Comparison of ENCODE assay signal across 22 mouse cellular contexts in genomic region chr14:54634182-54634581, GRCm38 (mm10). TPM values are rescaled to one million over a fixed set of nuclear protein-coding genes. Genes with fewer than 3 reads are reported as not detected.
DNase-seq lines count a peak whose midpoint lies in the region; TF ChIP-seq lines count a peak whose summit lies in the region.
"Had no signal": no experiment of that assay in that cellular context is flagged by ENCODE, and none has a peak within 500 bp of the region (broad histone marks: within the 10 kb centered on the region; RNA-seq: fewer than 3 reads in every experiment).

No protein-coding gene starts in this region.

- peak; percentile 52 for TF ChIP-seq CTCF in layer of hippocampus, adult 2 months (conservative IDR thresholded peaks at IDR 0.05)
- TF ChIP-seq CTCF in bone marrow, adult 2 months (IDR thresholded peaks at IDR 0.05; ENCODE audit: control insufficient read depth, insufficient read depth, low read length), result peak; percentile 15; the same call in 1 of the 2 replicates

- DNase-seq in adrenal gland, postnatal 36 days, result peak; percentile 43 to 46
- no peak for DNase-seq in adrenal gland, adult (ENCODE audit: inconsistent age in 2 of 2, low spot score in 1 of 2)
- DNase-seq in layer of hippocampus, adult 2 months (ENCODE audit: low spot score in 2 of 2), result no peak
- DNase-seq in layer of hippocampus, adult 8-10 months (ENCODE audit: low spot score in 2 of 2), result no peak
- DNase-seq in 3T3-L1 (ENCODE audit: low read depth, low spot score), result peak; percentile 45
- DNase-seq in cerebellum, adult 11 months, result no peak
- no peak for DNase-seq in natural killer cell, adult 2 months (ENCODE audit: low spot score in 2 of 2)
- DNase-seq: B cell, adult 2 months; cerebellum, postnatal 14 days; heart, postnatal 4 days; kidney, postnatal 4 days; lung, postnatal 14 days; thymus, postnatal 36 days had no signal

- WGBS in bone marrow, adult 2 months, result 70% methylated on average over 4 of the region's 4 CpGs

- no peak for TF ChIP-seq POLR2A in bone marrow, adult 2 months (IDR thresholded peaks at IDR 0.05; ENCODE audit: borderline replicate concordance, control insufficient read depth, low read depth, low read length)

- no peak overlapping the region for H3K4me3 ChIP-seq in layer of hippocampus, adult 2 months
- no peak overlapping the region for H3K4me3 ChIP-seq in bone marrow, adult 2 months (replicated peaks; ENCODE audit: control insufficient read depth, low read depth, low read length)
- H3K4me3 ChIP-seq: embryonic facial prominence, embryonic 12.5 days; midbrain, embryonic 13.5 days; stomach, embryonic 15.5 days had no signal

- H3K27ac ChIP-seq in layer of hippocampus, adult 2 months, result no peak overlapping the region
- no peak overlapping the region for H3K27ac ChIP-seq in bone marrow, adult 2 months (ENCODE audit: control insufficient read depth, insufficient read depth, low read depth, low read length, poor library complexity)
- H3K27ac ChIP-seq: embryonic facial prominence, embryonic 12.5 days; midbrain, embryonic 13.5 days; stomach, embryonic 15.5 days had no signal

- no peaks in the 10 kb centered on the region for H3K4me1 ChIP-seq in bone marrow, adult 2 months (ENCODE audit: control insufficient read depth, insufficient read depth, low read length)
- H3K4me1 ChIP-seq: stomach, embryonic 15.5 days had no signal

RNA-seq across cellular contexts. Expression of gene Gm17606, which starts 6.6 kb away (rescaled TPM):
- total RNA-seq in adrenal gland, postnatal 36 days (2021), result not detected
- not detected for total RNA-seq in layer of hippocampus, adult 2 months (2021)
- total RNA-seq in layer of hippocampus, adult 8-10 months (2022), result not detected
- not detected in 2 replicates for polyA plus RNA-seq in bone marrow, adult 2 months (2011; ENCODE audit: insufficient read depth, insufficient read length, low replicate concordance, missing spikeins)
- total RNA-seq: heart, postnatal 4 days had no signal
- polyA plus RNA-seq: activated CD4-positive, CD25-positive, alpha-beta regulatory T cell, adult 4 months; forebrain, embryonic 11.5 days; intestine, embryonic 16.5 days; limb, embryonic 14.5 days; midbrain, embryonic 13.5 days; neural tube, embryonic 11.5 days; stomach, embryonic 15.5 days had no signal

RNA-seq across cellular contexts. Expression of gene Cdh24, which starts 7.0 kb away (rescaled TPM):
- total RNA-seq in adrenal gland, postnatal 36 days (2021), result 1 to 10 TPM in 1 of 2 experiments, under 1 TPM in 1; 0.95 to 1.4 TPM
- 10 to 100 TPM; 22.5 to 27.5 TPM for total RNA-seq in layer of hippocampus, adult 2 months (2021)
- 10 to 100 TPM; 16.0 to 24.1 (median 20.7) TPM for total RNA-seq in layer of hippocampus, adult 8-10 months (2022)
- polyA plus RNA-seq in bone marrow, adult 2 months (2011; ENCODE audit: insufficient read depth, insufficient read length, low replicate concordance, missing spikeins), result 4.1 and 7.0 TPM in 2 replicates

RNA-seq across cellular contexts. Expression of gene Psmb11, which starts 12.9 kb away (rescaled TPM):
- not detected for total RNA-seq in adrenal gland, postnatal 36 days (2021)
- total RNA-seq in layer of hippocampus, adult 2 months (2021), result under 1 TPM; 0.22 to 0.28 TPM
- under 1 TPM in 3 of 4 experiments, not detected in 1; 0.14 to 0.51 (median 0.23) TPM for total RNA-seq in layer of hippocampus, adult 8-10 months (2022)
- polyA plus RNA-seq in bone marrow, adult 2 months (2011; ENCODE audit: insufficient read depth, insufficient read length, low replicate concordance, missing spikeins), result 0.47 TPM in 1 of 2 replicates, not detected in the other
- total RNA-seq: heart, postnatal 4 days had no signal
- polyA plus RNA-seq: activated CD4-positive, CD25-positive, alpha-beta regulatory T cell, adult 4 months; forebrain, embryonic 11.5 days; intestine, embryonic 16.5 days; midbrain, embryonic 13.5 days had no signal

RNA-seq across cellular contexts. Expression of gene Psmb5, which starts 16.4 kb away (rescaled TPM):
- 100 to 1,000 TPM; 347 to 407 TPM for total RNA-seq in adrenal gland, postnatal 36 days (2021)
- total RNA-seq in layer of hippocampus, adult 2 months (2021), result 100 to 1,000 TPM; 199 to 218 TPM
- 100 to 1,000 TPM; 179 to 205 (median 193) TPM for total RNA-seq in layer of hippocampus, adult 8-10 months (2022)
- 69.3 and 91.4 TPM in 2 replicates for polyA plus RNA-seq in bone marrow, adult 2 months (2011; ENCODE audit: insufficient read depth, insufficient read length, low replicate concordance, missing spikeins)

RNA-seq across cellular contexts. Expression of gene 4931414P19Rik, which starts 28.4 kb away (rescaled TPM):
- total RNA-seq in adrenal gland, postnatal 36 days (2021), result 1 to 10 TPM; 4.3 to 6.0 TPM
- 1 to 10 TPM; 5.8 to 7.1 TPM for total RNA-seq in layer of hippocampus, adult 2 months (2021)
- total RNA-seq in layer of hippocampus, adult 8-10 months (2022), result 1 to 10 TPM; 4.4 to 7.8 (median 6.1) TPM
- polyA plus RNA-seq in bone marrow, adult 2 months (2011; ENCODE audit: insufficient read depth, insufficient read length, low replicate concordance, missing spikeins), result 6.6 and 10.2 TPM in 2 replicates

Comparison
In these comparisons a context has a peak if more than half of its experiments do, and no peak if none do; other contexts are left out.
1. DNase-seq: peak in adrenal gland, postnatal 36 days (2 of 2) and 3T3-L1 (single experiment); none in adrenal gland, adult (0 of 2), layer of hippocampus, adult 2 months (0 of 2), layer of hippocampus, adult 8-10 months (0 of 2), cerebellum, adult 11 months (single experiment) and natural killer cell, adult 2 months (0 of 2).
2. RNA of gene Cdh24, which starts 7.0 kb away (total RNA-seq): 22.5 to 27.5 TPM in layer of hippocampus, adult 2 months and 16.0 to 24.1 TPM in layer of hippocampus, adult 8-10 months; 0.95 to 1.4 TPM in adrenal gland, postnatal 36 days; every median in the first group is over 4 times any median in the second.